Mouse (Mus musculus): Measurements from ENCODE around the gene Grk5.

The Grk5 gene

DNA sequence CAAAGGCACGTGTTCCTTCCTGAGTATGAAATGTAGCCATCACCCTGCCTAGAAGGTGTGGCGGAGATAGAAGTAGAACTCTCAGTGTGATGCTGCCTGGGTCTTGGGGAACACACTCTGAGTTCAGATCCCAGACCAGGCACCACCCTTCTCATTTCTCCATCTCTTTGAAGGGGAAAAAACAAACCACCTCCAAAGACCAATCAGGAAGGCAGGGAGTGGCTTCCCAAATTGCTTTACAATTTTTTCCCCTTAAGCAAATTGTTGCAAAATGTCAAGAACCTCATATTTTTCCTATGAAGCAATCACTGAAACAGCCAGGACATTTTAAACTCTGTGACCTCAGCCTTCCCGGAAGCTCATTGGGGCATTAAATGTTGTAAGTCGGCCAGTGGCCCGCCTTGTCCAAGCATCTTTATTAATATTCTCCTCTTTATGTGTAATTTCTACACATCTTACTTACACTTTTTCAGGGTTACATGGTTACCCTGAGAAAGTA is 190.8 kb downstream of the Grk5 start:
- peak; percentile 73 for DNase-seq

DNA sequence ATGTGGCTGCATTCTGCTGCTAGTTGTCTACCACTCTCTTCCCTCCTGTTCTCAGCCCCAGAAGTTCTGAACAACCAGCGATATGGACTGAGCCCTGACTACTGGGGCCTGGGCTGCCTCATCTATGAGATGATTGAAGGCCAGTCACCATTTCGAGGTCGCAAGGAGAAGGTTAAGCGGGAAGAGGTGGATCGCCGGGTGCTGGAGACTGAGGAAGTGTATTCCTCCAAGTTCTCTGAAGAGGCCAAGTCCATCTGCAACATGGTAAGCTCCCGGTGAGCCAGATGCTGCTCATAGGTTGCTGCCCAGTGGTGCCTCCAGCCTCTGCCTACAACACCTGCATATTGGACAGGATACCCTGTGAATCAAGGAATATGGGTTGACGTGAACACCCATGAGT is 193.5 kb downstream of the Grk5 start:
- no peak for DNase-seq

DNA sequence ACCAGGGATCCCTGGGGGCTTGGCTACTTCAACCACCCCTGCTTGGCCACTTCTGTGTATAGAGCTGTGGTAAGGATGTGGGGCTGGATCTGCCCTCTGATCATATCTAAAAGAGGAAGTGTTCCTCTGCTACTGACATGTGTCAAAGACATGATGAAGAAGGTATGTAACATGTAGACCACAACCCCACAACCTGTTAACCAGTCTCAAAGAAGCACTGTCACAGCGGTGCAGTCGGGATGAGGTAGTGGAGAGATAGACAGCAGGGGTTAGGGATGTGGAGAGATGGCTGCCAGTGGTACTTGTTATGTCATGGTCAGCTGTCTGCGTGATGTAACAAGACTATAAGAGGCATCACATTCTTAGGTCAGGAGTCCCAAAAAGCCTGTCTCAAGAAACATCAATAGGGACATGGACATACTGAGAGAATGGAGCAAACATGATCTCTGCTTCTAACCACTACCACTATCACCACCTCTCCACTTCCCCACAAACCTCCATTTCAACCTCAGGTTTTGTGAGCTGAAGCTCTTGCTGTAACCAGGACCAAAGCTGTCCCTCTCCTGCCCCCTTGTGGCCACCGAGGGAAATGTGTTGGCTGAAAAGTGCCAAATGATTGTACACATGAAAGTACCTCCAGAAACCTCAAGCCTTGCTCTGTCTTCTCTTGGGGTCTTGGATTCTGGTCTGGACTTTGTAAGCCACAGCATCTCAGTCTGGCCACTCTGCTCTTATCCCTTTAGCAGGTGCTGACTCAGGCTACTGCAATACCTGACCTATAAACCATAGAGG is 194.8 kb downstream of the Grk5 start:
- peak; percentile 95 for DNase-seq

DNA sequence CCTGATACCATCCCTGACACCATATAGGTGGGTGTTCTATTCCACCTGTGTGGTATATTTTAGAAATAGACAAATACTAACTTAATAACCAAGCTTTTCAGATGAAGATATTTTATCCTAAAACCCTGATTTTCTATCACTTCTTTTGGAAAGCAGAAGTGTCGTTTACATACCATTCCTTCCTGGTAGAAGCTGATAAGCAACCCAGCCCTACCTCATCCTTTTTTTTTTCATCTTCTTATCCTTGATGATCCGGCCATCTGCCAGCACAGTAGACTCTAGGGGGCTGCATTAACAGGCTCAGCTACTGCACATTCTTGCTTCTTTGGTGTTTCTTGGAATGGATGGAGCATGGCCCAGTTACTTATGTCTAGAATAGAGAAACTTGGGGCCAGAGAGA is 195.7 kb downstream of the Grk5 start:
- DNase-seq = no peak

DNA sequence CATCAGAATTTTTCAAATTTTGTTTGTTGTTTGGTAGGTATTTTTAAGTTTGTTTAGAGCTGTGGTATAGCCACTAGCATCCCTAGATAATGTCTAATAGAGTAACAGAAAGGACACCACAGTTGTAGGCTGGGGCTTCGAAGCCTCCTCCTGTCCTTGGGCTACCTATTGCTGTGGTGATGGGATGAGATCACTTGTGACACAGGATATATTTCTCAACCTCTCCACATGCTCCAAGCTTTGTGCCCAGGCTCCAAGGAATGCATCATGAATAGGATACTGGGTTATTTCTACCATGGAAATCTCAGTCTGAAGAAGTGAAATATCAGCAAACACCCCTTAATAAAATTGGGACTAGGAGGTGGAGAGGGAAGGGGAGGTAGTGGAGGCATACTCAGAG is 198.2 kb downstream of the Grk5 start:
- no peak for DNase-seq

DNA sequence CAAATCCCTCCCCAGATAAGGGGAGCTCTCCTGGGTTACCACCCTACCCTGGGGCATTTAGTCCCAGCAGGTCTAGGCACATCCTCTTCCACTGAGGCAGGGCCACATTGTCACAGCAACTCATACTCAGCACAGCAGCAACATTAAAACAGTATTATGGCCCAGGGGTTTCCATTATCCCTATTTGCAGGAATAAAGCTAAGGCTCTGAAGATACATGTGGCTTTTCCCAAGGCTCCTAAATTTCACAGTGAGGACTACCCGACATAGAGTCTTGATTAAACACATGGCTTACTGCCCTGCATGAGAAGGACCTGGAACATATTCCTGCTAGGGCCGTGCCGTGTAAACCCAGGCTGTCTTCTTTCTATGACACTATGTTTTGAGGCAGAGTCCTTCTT is 199.5 kb downstream of the Grk5 start:
- DNase-seq = no peak

DNA sequence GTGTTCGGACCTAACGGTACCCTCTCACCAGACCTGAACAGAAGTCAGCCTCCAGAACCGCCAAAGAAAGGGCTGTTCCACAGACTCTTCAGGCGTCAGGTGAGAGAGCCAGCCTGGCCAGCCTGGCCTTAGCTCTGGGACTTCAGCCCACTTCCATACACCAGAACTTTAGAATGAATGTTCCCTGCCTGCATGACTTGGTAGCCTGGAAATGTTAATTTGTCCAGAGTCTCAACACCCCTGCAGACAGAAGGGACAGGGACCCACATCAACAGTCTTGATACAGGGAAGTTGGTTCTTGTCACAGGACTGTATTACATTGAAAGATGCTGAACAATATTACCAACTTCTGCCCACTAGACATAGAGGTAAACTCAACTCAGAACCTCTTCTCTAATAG is 201.0 kb downstream of the Grk5 start:
- DNase-seq = no peak

DNA sequence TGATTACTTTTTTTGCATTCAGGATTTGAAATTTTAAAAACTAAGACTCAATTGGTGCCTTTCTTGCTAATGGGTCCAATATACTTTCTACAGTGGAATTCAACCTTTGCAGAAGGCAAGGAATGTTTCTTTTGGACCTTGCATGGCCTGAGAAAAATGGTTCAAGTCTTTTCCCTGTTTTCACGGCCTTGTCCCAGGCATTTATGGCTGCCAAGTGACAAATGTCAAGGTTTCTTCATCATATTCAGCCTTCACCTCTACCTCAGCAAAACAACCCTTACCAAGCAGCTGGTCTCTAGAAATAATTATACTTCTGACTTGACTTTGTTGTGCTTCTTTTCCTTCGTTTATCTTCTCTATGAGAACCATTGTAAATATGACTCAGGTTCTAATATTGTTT is 207.2 kb downstream of the Grk5 start:
- DNase-seq = no peak

DNA sequence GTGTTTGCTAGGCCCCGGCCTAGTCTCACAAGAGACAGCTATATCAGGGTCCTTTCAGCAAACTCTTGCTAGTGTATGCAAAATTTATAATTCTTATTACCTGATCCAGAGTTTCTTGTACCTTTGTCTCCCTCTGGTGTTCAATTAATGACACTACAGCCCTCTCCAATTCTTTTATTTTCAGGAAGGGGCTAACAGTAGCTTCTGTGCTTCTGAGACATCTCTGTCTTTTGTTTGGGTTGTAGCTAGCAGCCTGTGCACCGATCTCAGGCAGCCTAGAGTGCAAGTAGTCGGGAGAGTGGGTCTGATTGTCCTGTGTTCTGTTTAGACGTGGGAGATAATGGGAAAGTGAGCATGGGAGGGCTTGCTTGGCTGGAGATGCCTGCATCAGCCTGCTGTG is 208.2 kb downstream of the Grk5 start:
- DNase-seq = peak; percentile 49

DNA sequence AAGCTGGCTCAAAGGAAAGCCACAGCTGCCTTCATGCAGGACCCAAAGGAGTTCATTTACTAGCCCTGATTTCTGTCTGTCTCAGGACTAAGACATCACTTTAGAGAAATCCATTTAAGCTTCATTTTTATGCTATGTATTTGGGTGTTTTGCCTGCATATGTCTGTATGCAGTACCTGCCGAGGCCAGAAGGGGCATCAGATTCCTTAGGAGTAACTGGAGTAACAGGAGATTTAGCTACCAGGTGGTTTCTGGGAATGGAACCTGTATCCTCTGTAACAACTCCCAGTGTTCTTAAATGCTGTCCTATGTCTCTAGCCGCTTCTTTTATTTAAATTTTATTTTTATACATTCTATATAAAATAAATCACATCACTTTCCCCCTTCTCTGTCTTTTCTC is 220.6 kb downstream of the Grk5 start:
- DNase-seq = peak; percentile 40

DNA sequence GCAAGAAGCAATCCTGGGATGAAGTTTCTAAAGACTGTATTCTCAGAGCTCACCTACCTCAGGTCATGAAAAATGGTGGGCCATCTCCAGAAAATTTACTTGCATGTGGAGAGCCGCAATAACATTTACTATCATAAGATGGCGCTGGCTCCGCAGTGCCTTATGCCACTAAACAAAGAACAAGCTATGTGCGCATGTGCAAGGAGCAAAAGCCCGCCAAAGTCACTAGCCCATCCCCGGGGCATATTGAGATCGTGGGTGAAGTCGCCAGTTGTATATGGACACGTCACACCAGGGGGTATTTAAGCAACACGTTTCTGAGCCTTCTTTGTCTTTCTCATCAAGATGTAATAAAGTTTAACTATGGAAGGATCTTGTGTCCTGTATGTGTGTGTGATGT is 241.5 kb downstream of the Grk5 start:
- DNase-seq = no peak

DNA sequence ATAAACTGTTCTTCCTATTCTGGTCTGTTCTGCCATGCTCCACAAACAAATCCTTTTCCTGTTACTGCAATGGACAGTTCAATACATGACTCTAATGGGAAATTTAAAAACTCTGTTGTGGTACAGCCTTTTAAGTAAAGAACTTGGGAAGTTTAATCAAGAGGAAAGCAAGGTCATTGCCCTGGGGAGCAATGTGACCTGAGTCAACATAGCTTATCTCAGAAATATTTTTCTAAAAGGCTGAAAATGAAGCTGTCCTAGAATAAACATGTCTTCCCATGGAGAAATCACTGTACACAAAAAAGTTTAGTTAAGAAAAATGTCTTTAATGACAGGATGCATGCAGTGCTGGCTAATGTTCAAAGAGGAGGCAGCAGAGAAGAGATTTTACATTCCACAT is 249.1 kb downstream of the Grk5 start:
- no peak for DNase-seq

DNA sequence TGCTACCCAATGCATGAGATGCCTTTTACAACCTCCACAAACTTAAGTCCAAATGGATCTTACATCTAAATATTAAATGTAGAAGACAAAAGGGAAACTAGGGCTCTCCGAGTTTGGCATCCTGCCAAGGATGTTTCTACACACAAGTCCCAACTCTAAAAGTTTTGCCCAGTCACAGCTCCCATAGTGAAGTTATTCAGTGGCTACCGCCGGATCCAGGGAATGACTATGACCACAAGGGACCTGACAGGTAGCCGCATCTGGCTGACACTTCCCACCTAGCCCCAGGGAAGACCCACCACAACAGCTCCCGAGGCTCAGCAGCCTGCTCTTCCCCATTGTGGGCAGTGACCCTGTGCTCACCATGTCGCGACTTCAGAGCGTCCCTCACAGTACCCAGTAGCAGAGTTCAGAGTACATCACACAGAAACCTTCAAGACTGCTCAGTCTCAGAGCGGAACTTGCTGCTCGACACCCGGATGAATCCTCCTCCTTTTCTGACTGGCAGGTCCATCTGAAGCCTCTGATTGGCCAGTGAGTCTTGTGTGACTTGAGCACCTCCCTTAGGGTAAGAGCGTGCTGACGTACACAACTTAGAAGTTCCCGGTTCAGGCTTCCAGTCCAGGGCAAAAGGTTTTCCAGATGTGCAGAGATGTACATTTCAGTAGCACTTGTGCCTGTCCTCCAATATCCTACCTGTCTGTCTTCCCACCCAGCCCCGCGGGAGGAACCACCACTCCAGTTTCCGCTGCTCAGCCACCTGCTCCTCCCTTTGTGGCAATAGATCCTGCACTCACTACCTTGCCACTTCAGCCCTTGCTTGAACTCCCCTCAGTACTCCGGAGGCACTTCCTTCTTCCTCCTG is 251.0 kb downstream of the Grk5 start, which contains the start of gene Zfp950:
Gene Zfp950, minus strand, starts transcription at position 499 of the 865 bp plus-strand sequence.
- peak; percentile 96 for DNase-seq

DNA sequence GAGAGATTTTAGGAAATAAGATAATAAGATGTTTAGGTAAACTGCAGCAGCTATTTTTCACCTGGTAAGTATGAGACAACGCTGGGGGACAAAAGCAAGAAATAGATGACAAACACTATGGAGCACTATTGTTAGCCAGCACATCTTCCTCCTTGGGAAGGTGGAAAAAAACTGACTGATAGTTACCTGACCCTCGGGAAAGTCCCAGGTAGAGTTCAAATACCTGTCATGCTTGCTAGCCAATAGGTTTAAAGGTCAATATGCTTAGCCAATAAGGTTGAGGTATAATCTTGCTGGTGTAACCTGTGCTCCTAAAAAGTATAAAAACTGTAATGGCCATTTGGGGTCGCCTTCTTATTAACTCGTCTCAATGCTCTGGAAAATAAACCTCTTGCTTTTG is 251.8 kb downstream of the Grk5 start:
- no peak for DNase-seq

Measured in lung, postnatal 36 days (tissue).